Mouse (Mus musculus): ENCODE measurements around the gene Nfix. TPM values are rescaled to one million over a fixed set of nuclear protein-coding genes. Genes with fewer than 3 reads are reported as not detected.

Nfix gene
- polyA plus RNA-seq, 1 experiment, result 74.6 TPM

DNA sequence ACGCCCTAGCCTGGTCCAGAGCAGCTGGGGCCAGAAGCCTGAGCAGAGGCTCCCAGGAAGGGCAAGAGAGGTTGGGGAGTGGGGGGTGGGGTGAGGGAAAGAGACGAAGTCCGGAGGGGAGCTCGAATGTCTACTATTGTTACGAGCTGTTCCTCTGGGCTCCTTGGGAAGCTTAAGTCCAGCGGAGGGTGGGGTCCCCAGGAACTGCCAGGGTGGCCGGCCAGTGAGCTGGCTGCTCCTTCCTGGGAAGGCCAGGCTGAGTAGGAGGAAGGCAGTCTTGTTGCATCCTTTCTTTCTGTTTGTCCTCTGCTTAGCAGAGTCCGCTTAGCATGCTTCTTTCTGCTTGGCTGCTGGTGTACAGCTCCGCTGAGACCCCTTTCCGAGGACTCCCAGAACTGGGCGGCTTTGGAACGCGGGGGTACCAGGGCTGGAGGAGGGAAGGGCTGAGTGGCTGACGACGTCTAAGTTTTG is 92.0 kb downstream of the Nfix start:
- H3K4me1 ChIP-seq (ENCODE audit: control insufficient read depth, insufficient read depth, insufficient read length, low read length), result peaks cover 21% of the 10 kb centered on the region
- H3K4me3 ChIP-seq (ENCODE audit: insufficient read depth, low read depth, low read length), result peak overlapping the region; percentile 46; the same call in 1 of the 2 replicates
- peak overlapping the region; percentile 70 for H3K27ac ChIP-seq (replicated peaks; ENCODE audit: low read depth, low read length)

DNA sequence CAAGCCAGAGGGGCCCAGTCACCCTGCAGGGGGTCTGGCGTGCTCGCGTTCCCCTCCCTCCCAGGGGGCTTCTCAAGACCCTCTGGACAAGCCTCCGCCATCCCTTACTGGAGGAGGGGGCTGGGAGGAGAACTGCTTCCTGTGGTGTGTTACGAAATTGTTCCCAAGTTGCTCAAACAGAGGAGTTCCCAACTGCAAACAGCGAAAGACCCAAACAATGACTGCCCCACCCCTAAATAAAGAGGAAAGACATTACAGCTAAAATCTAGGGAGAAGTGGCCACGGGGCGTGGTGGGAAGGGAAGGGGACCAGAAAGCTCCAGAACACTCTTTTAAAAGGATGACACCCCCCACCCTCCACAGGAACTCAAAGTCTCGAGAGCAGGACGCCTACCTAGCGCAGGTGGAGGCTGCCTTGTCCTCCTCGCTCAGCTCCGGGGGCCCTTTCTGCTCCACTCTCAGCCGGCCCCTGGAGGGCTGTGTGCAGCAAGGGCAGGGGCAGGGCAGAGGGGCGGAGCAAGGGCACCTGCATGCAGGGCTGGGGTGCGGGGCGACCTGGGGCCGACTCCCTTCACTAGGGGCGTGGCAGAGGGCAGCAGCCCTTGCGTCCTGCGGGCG is 92.8 kb downstream of the Nfix start:
- H3K4me3 ChIP-seq (ENCODE audit: insufficient read depth, low read depth, low read length), result peak overlapping the region; percentile 46
- H3K4me1 ChIP-seq (ENCODE audit: control insufficient read depth, insufficient read depth, insufficient read length, low read length), result peaks cover 21% of the 10 kb centered on the region
- H3K27ac ChIP-seq (replicated peaks; ENCODE audit: low read depth, low read length), result peak overlapping the region; percentile 70

- peaks cover 20% of the 10 kb centered on the region for H3K4me1 ChIP-seq (ENCODE audit: control insufficient read depth, insufficient read depth, insufficient read length, low read length)
- peak overlapping the region; percentile 46 for H3K4me3 ChIP-seq (ENCODE audit: insufficient read depth, low read depth, low read length)
- peak overlapping the region; percentile 64 for H3K27ac ChIP-seq (replicated peaks; ENCODE audit: low read depth, low read length)
These were observed 93.4 kb downstream of the Nfix start for GRCm38 (mm10) chr8:84706610-84707266.

GRCm38 (mm10) chr8:84705960-84706359 is 94.2 kb downstream of the Nfix start:
- H3K4me1 ChIP-seq (ENCODE audit: control insufficient read depth, insufficient read depth, insufficient read length, low read length), result peaks cover 20% of the 10 kb centered on the region
- H3K27ac ChIP-seq (replicated peaks; ENCODE audit: low read depth, low read length), result no peak overlapping the region
- H3K4me3 ChIP-seq (ENCODE audit: insufficient read depth, low read depth, low read length), result peak overlapping the region; percentile 57

GRCm38 (mm10) chr8:84704867-84705831 is 95.0 kb downstream of the Nfix start:
- peak overlapping the region; percentile 57 for H3K4me3 ChIP-seq (ENCODE audit: insufficient read depth, low read depth, low read length)
- H3K4me1 ChIP-seq (ENCODE audit: control insufficient read depth, insufficient read depth, insufficient read length, low read length), result peaks cover 23% of the 10 kb centered on the region
- H3K27ac ChIP-seq (replicated peaks; ENCODE audit: low read depth, low read length), result peak overlapping the region; percentile 49

- Histone ChIP-seq H3K4me1 (ENCODE audit: control insufficient read depth, insufficient read depth, insufficient read length, low read length) (peaks cover 24% of the 10 kb centered on the region), H3K27ac (replicated peaks; ENCODE audit: low read depth, low read length) (peak overlapping the region; percentile 55)
These were observed 95.8 kb downstream of the Nfix start for GRCm38 (mm10) chr8:84704356-84704755.

GRCm38 (mm10) chr8:84703466-84704249 is 96.5 kb downstream of the Nfix start:
- Histone ChIP-seq H3K4me3 (ENCODE audit: insufficient read depth, low read depth, low read length) (peak overlapping the region; percentile 70), H3K4me1 (ENCODE audit: control insufficient read depth, insufficient read depth, insufficient read length, low read length) (peaks cover 24% of the 10 kb centered on the region), H3K27ac (replicated peaks; ENCODE audit: low read depth, low read length) (peak overlapping the region; percentile 96)

More at GRCm38 (mm10) chr8:84704356-84704755, 95.8 kb downstream of the Nfix start:
- H3K4me3 ChIP-seq (ENCODE audit: insufficient read depth, low read depth, low read length), result peak overlapping the region; percentile 57

GRCm38 (mm10) chr8:84702963-84703465 is 97.1 kb downstream of the Nfix start:
- Histone ChIP-seq H3K4me1 (ENCODE audit: control insufficient read depth, insufficient read depth, insufficient read length, low read length) (peaks cover 24% of the 10 kb centered on the region), H3K4me3 (ENCODE audit: insufficient read depth, low read depth, low read length) (peak overlapping the region; percentile 70), H3K27ac (replicated peaks; ENCODE audit: low read depth, low read length) (peak overlapping the region; percentile 96)

DNA sequence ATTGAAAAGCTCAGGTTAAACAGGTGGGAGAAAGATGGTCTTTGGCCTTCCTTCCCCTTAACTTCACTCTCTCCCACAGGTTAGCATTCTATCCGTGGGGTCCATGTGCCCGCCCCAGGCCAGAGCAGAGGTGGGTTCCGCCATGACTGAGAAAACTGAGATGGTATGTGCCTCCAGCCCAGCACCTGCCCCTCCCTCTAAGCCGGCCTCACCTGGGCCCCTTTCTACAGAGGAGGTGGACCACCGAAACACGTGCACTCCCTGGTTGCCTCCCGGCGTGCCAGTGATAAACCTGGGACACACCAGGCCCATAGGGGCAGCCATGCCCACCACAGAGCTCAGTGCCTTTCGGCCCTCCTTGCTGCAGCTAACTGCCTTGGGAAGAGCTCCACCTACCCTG is 97.6 kb downstream of the Nfix start:
- peak overlapping the region; percentile 96 for H3K27ac ChIP-seq (replicated peaks; ENCODE audit: low read depth, low read length)
- peak overlapping the region; percentile 70 for H3K4me3 ChIP-seq (ENCODE audit: insufficient read depth, low read depth, low read length)
- peaks cover 24% of the 10 kb centered on the region for H3K4me1 ChIP-seq (ENCODE audit: control insufficient read depth, insufficient read depth, insufficient read length, low read length)

DNA sequence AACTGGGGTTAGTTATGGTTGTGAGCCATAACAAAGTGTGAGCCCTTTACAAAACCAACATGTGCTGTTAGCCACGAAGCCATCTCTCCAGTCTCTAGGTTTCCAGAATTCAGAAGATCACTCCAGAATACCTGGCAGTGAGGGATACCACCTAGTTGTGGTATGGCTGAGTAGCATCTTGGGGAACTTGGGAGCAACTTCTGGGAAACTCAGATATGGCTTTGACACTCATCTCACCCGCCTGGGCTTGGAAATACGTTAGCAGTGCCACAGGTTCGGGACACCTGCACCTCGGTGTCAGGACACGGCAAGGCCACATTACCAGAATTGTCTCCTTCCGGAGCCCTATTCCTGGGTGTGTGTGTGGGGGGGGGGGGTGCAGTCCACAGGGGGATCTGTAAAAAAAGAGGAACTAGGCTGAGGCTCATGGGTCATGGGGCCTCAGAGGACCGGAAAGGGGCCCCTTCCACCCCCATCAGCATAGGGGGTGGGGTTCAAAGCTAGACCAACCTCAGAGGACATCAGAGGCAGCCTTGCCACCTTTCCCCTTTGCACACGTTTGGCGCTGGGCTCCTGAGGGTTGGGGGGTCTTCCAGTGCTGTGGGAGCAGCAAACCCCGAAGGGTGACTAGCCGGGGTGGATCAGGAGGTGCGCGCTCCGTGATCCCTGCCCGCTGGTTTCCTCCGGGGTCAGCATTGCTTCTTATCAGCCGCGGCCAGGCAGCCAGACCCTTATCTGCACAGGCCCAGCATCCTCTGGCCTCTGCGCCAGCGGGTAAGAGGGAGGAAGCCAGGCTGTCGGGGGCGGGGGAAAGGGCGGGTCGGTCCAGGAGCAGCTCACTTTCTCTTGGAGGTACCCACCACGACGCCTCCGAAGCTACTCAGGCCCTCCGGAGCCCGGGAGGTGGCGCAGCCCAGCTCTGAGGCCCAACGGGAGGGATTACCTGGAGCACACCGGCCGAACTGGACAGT is 98.9 kb downstream of the Nfix start, which contains the start of gene Lyl1:
TSS of gene Lyl1 (plus strand) at position 517 of the 971 bp plus-strand sequence.
- H3K4me3 ChIP-seq (ENCODE audit: insufficient read depth, low read depth, low read length), result peak within 1 kb of the TSS; percentile 70
- peaks cover 20% of the 10 kb centered on the region for H3K4me1 ChIP-seq (ENCODE audit: control insufficient read depth, insufficient read depth, insufficient read length, low read length)
- peak within 1 kb of the TSS; percentile 96 for H3K27ac ChIP-seq (replicated peaks; ENCODE audit: low read depth, low read length)

- H3K4me3 ChIP-seq (ENCODE audit: insufficient read depth, low read depth, low read length), result no peak overlapping the region
- peaks cover 20% of the 10 kb centered on the region for H3K4me1 ChIP-seq (ENCODE audit: control insufficient read depth, insufficient read depth, insufficient read length, low read length)
- H3K27ac ChIP-seq (replicated peaks; ENCODE audit: low read depth, low read length), result peak overlapping the region; percentile 73
These were observed 99.6 kb downstream of the Nfix start for GRCm38 (mm10) chr8:84700526-84700925.

GRCm38 (mm10) chr8:84699861-84700322 is 100.3 kb downstream of the Nfix start:
- H3K27ac ChIP-seq (replicated peaks; ENCODE audit: low read depth, low read length), result peak overlapping the region; percentile 80
- peak overlapping the region; percentile 55; the same call in 1 of the 2 replicates for H3K4me3 ChIP-seq (ENCODE audit: insufficient read depth, low read depth, low read length)
- peaks cover 17% of the 10 kb centered on the region for H3K4me1 ChIP-seq (ENCODE audit: control insufficient read depth, insufficient read depth, insufficient read length, low read length)

GRCm38 (mm10) chr8:84698929-84699401 is 101.2 kb downstream of the Nfix start:
- Histone ChIP-seq H3K4me1 (ENCODE audit: control insufficient read depth, insufficient read depth, insufficient read length, low read length) (peaks cover 14% of the 10 kb centered on the region), H3K4me3 (ENCODE audit: insufficient read depth, low read depth, low read length) (peak overlapping the region; percentile 55), H3K27ac (replicated peaks; ENCODE audit: low read depth, low read length) (peak overlapping the region; percentile 80)
